Mouse (Mus musculus): ENCODE data around the gene Rrp15. TPM values are rescaled to one million over a fixed set of nuclear protein-coding genes. Genes with fewer than 3 reads are reported as not detected.

Gene Rrp15
- polyA plus RNA-seq, 1 experiment from 2014 or later = 21.9 TPM

Other genes with a start within 250 kb of the Rrp15 start
- gene Tgfb2, start 43.4 kb downstream of the Rrp15 start, polyA plus RNA-seq (2015; fragmentation: Nextera tagmentation; extraction: Ambion mirVana) = 0.89 and 1.7 TPM in 2 replicates
- gene D1Pas1, start 218.1 kb upstream of the Rrp15 start, polyA plus RNA-seq (2015; fragmentation: Nextera tagmentation; extraction: Ambion mirVana) = not detected in 2 replicates